Mouse (Mus musculus): ENCODE measurements around the gene Rara. TPM values are rescaled to one million over a fixed set of nuclear protein-coding genes. Genes with fewer than 3 reads are reported as not detected.

Rara gene
- polyA plus RNA-seq, 1 experiment = 27.3 TPM

DNA sequence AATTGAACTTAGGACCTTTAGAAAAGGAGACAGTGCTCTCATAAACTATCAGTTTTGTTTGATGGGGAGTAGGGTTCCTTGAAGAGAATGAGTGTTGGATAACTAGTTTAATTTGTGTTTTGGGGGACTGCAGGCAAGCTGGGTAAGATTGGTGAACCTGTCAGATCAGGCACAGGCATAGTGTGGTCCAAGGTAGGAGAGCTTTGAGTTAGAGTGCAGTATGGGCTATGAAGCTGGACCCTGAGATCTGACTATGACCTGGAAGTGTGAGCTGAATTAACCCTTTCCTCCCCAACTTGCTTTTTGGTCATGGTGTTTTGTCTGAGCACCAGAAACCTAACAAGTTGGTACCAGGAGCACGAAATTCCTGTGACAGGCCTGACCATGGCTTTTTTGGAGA is 86.2 kb downstream of the Rara start:
- H3ac ChIP-seq (ENCODE audit: control insufficient read depth, insufficient read length) = no peak overlapping the region
- TF ChIP-seq E2F4 (IDR thresholded peaks at IDR 0.05; ENCODE audit: insufficient read depth) (no peak), SRF (IDR thresholded peaks at IDR 0.05; ENCODE audit: control insufficient read depth, insufficient read length, low read depth) (no peak), POLR2A (IDR thresholded peaks at IDR 0.05; ENCODE audit: insufficient read length, low read depth) (no peak), MYOG (IDR thresholded peaks at IDR 0.05; ENCODE audit: control insufficient read depth in 1 of 3, insufficient read depth in 1 of 3, insufficient read length in 2 of 3, low read depth in 2 of 3) (no peak), MYOD1 (IDR thresholded peaks at IDR 0.05; ENCODE audit: control insufficient read depth in 1 of 3, insufficient read length in 2 of 3, low read depth in 2 of 3) (no peak), REST (IDR thresholded peaks at IDR 0.05; ENCODE audit: insufficient read depth, insufficient read length) (no peak), TCF3 (IDR thresholded peaks at IDR 0.05; ENCODE audit: insufficient read length, low read depth) (no peak), CEBPB (IDR thresholded peaks at IDR 0.05; ENCODE audit: insufficient read depth, poor library complexity, severe bottlenecking) (no peak), TCF12 (IDR thresholded peaks at IDR 0.05; ENCODE audit: insufficient read depth, poor library complexity, severe bottlenecking) (no peak), MAX (IDR thresholded peaks at IDR 0.05; ENCODE audit: low read depth) (no peak), USF1 (IDR thresholded peaks at IDR 0.05; ENCODE audit: low read depth) (no peak), POLR2AphosphoS2 (IDR thresholded peaks at IDR 0.05; ENCODE audit: insufficient read length, low read depth) (no peak)
- no peaks in the 10 kb centered on the region for H3K27me3 ChIP-seq (ENCODE audit: control insufficient read depth, insufficient read depth, insufficient read length)
- no peak overlapping the region for H3K4me3 ChIP-seq
- H3K79me2 ChIP-seq (ENCODE audit: control insufficient read depth, insufficient read depth) = peaks cover 9% of the 10 kb centered on the region
- H3K36me3 ChIP-seq (ENCODE audit: control insufficient read depth, insufficient read depth) = peaks cover 85% of the 10 kb centered on the region
- no peak overlapping the region for H3K4me2 ChIP-seq (ENCODE audit: low read depth)

DNA sequence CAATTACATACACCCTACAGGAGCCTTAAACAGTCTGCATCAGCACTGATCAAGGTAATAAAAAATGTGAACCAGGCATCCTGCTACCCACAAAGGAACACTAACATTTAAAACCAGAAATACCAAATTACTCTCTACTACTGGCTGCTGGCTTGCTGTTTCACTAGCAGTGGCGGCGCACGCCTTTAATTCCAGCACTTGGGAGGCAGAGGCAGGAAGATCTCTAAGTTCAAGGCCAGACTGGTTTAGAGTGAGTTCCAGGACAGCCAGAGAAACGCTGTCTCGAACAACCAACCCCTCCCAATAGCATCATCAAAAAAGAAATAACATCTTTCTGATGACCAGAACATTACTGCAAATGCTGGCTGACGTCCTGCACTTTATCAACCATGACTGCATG is 92.2 kb downstream of the Rara start:
- Histone ChIP-seq H3K4me3 (no peak overlapping the region), H3ac (ENCODE audit: control insufficient read depth, insufficient read length) (no peak overlapping the region), H3K4me2 (ENCODE audit: low read depth) (no peak overlapping the region), H3K79me2 (ENCODE audit: control insufficient read depth, insufficient read depth) (peaks cover 60% of the 10 kb centered on the region), H3K27me3 (ENCODE audit: control insufficient read depth, insufficient read depth, insufficient read length) (no peaks in the 10 kb centered on the region), H3K36me3 (ENCODE audit: control insufficient read depth, insufficient read depth) (peaks cover 36% of the 10 kb centered on the region)
- no peak for TF ChIP-seq POLR2A (IDR thresholded peaks at IDR 0.05; ENCODE audit: insufficient read length, low read depth)
- TF ChIP-seq REST (IDR thresholded peaks at IDR 0.05; ENCODE audit: insufficient read depth, insufficient read length) = no peak
- TF ChIP-seq MYOG (IDR thresholded peaks at IDR 0.05; ENCODE audit: control insufficient read depth in 1 of 3, insufficient read depth in 1 of 3, insufficient read length in 2 of 3, low read depth in 2 of 3) = no peak
- no peak for TF ChIP-seq TCF12 (IDR thresholded peaks at IDR 0.05; ENCODE audit: insufficient read depth, poor library complexity, severe bottlenecking)
- TF ChIP-seq E2F4 (IDR thresholded peaks at IDR 0.05; ENCODE audit: insufficient read depth) = no peak
- no peak for TF ChIP-seq MYOD1 (IDR thresholded peaks at IDR 0.05; ENCODE audit: control insufficient read depth in 1 of 3, insufficient read length in 2 of 3, low read depth in 2 of 3)
- no peak for TF ChIP-seq TCF3 (IDR thresholded peaks at IDR 0.05; ENCODE audit: insufficient read length, low read depth)
- TF ChIP-seq CEBPB (IDR thresholded peaks at IDR 0.05; ENCODE audit: insufficient read depth, poor library complexity, severe bottlenecking) = no peak
- no peak for TF ChIP-seq POLR2AphosphoS2 (IDR thresholded peaks at IDR 0.05; ENCODE audit: insufficient read length, low read depth)
- TF ChIP-seq SRF (IDR thresholded peaks at IDR 0.05; ENCODE audit: control insufficient read depth, insufficient read length, low read depth) = no peak
- no peak for TF ChIP-seq USF1 (IDR thresholded peaks at IDR 0.05; ENCODE audit: low read depth)
- TF ChIP-seq MAX (IDR thresholded peaks at IDR 0.05; ENCODE audit: low read depth) = no peak

DNA sequence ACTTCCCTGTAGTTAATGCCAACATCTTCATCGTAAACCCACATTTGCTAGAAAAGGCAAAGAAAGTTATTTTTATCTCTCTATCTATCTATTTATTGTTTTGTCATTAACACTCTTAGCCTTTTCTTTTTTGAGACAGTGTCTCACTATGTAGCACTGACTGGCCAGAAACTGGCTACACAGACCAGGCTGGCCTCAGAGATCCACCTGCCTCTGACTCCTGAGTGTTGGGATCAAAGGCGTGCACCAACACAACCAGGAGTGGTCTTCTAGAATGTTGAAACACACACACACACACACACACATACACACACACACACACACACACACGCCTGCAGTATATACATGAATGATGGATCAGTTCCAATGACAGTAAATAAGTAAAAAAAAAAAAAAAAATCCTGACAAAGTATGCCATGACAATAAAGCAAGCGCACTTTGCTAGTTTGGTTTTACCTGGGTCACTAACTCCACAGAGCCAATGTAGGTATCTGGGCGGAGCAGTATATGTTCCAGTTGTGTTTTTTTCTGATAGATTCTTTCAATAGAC is 94.8 kb downstream of the Rara start:
- TF ChIP-seq REST (IDR thresholded peaks at IDR 0.05; ENCODE audit: insufficient read depth, insufficient read length) = no peak
- TF ChIP-seq E2F4 (IDR thresholded peaks at IDR 0.05; ENCODE audit: insufficient read depth) = no peak
- Histone ChIP-seq H3K4me2 (ENCODE audit: low read depth) (peak overlapping the region; percentile 81), H3ac (ENCODE audit: control insufficient read depth, insufficient read length) (no peak overlapping the region), H3K27me3 (ENCODE audit: control insufficient read depth, insufficient read depth, insufficient read length) (no peaks in the 10 kb centered on the region), H3K36me3 (ENCODE audit: control insufficient read depth, insufficient read depth) (peaks cover 11% of the 10 kb centered on the region), H3K79me2 (ENCODE audit: control insufficient read depth, insufficient read depth) (peaks cover 60% of the 10 kb centered on the region), H3K4me3 (peak overlapping the region; percentile 68)

DNA sequence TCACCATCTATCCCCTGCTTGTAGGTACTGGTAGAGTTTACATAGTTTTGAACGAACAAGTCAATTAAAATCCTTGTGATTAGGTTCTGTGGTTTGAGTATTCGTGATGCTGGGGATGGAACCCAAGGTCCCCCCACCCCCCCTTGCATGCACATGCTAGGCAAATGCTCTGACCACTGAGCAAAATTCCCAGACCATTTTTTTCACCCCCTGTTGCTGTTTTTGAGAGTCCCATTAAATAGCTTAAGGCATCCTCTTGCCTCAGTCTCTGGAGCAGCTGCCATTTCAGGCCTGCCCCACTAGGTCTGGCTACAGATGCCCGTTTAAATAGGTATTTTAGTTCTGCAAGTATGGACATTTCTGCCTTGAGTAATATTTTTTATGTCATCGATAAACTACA is 95.5 kb downstream of the Rara start:
- peak overlapping the region; percentile 81 for H3K4me2 ChIP-seq (ENCODE audit: low read depth)
- peaks cover 55% of the 10 kb centered on the region for H3K79me2 ChIP-seq (ENCODE audit: control insufficient read depth, insufficient read depth)
- H3ac ChIP-seq (ENCODE audit: control insufficient read depth, insufficient read length) = no peak overlapping the region
- TF ChIP-seq MYOD1 (IDR thresholded peaks at IDR 0.05; ENCODE audit: control insufficient read depth in 1 of 3, insufficient read length in 2 of 3, low read depth in 2 of 3) (no peak), E2F4 (IDR thresholded peaks at IDR 0.05; ENCODE audit: insufficient read depth) (no peak), SRF (IDR thresholded peaks at IDR 0.05; ENCODE audit: control insufficient read depth, insufficient read length, low read depth) (no peak), USF1 (IDR thresholded peaks at IDR 0.05; ENCODE audit: low read depth) (no peak), CEBPB (IDR thresholded peaks at IDR 0.05; ENCODE audit: insufficient read depth, poor library complexity, severe bottlenecking) (no peak), POLR2AphosphoS2 (IDR thresholded peaks at IDR 0.05; ENCODE audit: insufficient read length, low read depth) (no peak), POLR2A (IDR thresholded peaks at IDR 0.05; ENCODE audit: insufficient read length, low read depth) (no peak)
- peak overlapping the region; percentile 68 for H3K4me3 ChIP-seq
- peaks cover 5% of the 10 kb centered on the region for H3K36me3 ChIP-seq (ENCODE audit: control insufficient read depth, insufficient read depth)
- H3K27me3 ChIP-seq (ENCODE audit: control insufficient read depth, insufficient read depth, insufficient read length) = no peaks in the 10 kb centered on the region
